Mouse (Mus musculus): ENCODE measurements at regions not wholly inside any gene's neighbourhood (a gene's known extent, or its start where the extent isn't known, plus 50 kb on each side); places are given as distances from the start of the nearest gene placed in this dataset.
A peak's percentile ranks its signal among the peaks of the same experiment; 100 is the strongest.

GRCm38 (mm10) chr9:32906233-32906872 lies 270.3 kb downstream of the Ets1 start:
- DNase-seq (ENCODE audit: low spot score in 2 of 2) = no peak

- DNase-seq (ENCODE audit: low spot score in 2 of 2) = no peak
Measured at GRCm38 (mm10) chr9:32910641-32911040, 274.6 kb downstream of the Ets1 start.

DNA sequence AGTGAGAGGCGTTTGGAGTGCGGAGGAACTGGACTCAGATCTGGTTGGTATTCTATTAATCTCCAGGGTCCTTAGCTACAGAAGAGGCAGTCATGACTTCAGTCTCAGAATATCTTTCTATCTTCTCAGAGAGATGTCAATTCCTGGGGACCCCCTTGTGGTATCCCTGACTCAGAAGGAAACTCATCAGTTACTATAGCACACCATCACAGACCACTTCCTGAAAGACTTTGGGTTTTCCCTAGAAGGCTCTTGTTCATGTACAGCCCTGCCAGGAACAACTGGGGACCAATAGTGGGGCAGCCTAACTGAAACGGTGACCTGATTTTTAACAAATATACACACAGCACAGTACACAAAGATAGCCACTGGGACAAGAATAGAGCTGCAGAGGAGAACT lies 279.6 kb downstream of the Ets1 start:
- no peak for DNase-seq (ENCODE audit: low spot score in 2 of 2)

DNA sequence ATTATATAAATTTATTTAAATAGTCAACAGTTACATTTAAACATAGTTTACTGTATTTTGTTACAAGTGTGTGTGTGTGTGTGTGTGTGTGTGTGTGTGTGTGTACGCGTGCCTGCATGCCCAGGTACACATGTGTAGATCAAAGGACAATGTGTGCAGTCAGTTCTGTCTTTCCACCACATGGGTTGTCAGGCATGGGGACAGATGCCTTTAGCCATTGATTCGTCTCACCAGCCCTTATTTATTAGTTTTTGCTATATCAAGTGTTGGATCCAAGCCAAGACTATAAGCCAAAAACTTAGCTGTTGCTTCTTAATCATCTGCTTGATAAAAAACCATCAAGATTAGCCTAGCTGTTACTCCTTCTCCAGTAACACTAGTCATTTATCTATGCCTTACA lies 280.7 kb downstream of the Ets1 start:
- DNase-seq (ENCODE audit: low spot score in 2 of 2) = no peak

DNA sequence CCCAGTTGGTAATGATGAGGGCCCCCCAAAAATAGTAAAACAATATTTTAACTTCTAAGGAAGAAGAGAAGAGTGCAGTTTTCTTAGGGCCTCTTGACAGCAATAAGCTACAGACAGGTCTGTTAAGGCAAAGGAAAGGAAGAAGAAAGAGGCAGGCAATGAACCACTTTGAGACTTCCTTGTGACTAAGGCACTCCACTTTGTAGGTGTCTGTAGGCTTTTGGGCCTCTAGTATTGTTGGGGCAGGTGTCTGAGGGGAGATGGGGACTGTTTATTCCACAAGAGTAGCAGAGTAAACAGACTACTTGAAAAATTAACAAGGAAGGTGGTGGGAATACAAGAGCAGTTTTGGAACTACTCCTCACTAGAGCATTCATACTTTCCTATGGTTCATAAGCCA lies 287.9 kb downstream of the Ets1 start:
- DNase-seq (ENCODE audit: low spot score in 2 of 2) = no peak

GRCm38 (mm10) chr9:32924333-32924886 lies 288.4 kb downstream of the Ets1 start:
- no peak for DNase-seq (ENCODE audit: low spot score in 2 of 2)

DNA sequence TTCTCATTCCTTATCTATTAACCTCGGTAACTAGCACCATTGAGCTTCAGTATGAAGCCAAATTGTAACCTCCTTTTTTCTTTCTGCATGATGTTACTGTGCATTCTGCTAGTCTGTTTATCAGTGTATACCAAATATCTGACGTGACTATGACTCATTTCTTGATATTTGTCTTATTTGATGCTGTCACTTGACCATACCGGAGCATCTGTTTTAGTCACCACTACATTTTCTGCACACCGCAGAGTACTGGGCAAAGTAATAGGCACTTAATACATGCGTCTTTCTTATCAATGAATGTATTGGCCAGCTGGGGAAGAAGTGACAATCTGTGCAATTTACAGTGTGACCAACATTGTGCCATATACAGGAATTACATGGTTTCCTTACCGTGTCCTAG lies 289.0 kb downstream of the Ets1 start:
- DNase-seq (ENCODE audit: low spot score in 2 of 2) = no peak

GRCm38 (mm10) chr9:32925720-32926595 lies 289.9 kb downstream of the Ets1 start:
- DNase-seq (ENCODE audit: low spot score in 2 of 2) = no peak

DNA sequence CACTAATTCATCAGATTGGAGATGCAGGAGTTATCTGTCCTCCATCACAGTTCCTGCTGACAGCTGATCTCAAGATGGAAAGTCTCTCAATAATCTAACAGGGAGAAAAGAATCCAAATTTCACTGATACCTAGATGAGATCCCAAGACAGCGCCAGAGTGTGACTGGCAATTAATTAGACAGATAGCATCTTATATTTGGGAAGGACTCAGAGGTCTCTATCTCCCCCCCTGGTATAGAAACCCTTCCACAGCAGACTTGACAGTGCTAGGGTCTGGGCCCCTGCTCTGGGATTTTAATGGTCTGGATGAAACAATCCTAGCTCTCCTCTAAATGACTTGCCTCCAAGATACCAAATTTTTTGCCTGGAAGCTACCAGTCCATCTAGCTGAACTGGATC lies 291.6 kb downstream of the Ets1 start:
- DNase-seq (ENCODE audit: low spot score in 2 of 2) = no peak

DNA sequence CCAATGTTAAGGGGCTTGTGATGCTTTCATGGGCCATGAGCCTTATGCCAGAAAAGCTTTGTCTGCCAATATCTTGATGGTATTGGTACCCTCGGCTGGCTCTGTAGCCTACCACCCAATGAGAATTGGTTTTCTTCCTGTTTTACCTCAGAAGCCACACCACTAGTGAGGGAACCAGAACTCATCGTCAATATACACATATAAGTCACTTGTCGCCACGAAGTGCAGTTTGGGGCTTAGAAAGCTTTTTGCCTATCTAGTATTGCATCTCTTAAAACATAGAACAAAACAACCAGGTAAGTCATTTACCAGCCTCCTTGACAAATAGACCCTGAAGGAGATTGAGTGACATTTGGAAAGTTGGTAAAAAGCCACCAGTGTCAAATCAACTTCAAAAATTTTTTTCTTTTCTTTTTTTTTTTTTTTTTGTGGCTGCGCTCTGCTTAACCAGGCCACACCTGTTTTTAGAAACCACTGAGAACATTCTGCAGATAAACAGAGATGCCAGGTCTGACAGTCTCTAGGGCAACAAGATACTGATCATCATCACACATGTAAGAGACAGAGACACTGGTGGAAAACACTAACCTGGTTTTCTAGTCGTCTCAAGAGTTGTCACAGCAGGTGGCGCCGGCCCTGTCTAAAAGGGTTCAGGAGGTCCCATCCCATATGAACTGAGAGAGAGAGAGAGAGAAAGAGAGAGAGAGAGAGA lies 292.4 kb downstream of the Ets1 start:
- DNase-seq (ENCODE audit: low spot score in 2 of 2) = no peak

GRCm38 (mm10) chr9:32929331-32929730 lies 293.3 kb downstream of the Ets1 start:
- DNase-seq (ENCODE audit: low spot score in 2 of 2) = no peak

- DNase-seq (ENCODE audit: low spot score in 2 of 2) = no peak
Measured at GRCm38 (mm10) chr9:32929826-32930225, 293.8 kb downstream of the Ets1 start.

- no peak for DNase-seq (ENCODE audit: low spot score in 2 of 2)
Measured at GRCm38 (mm10) chr9:32931266-32932005, 295.4 kb downstream of the Ets1 start.

DNA sequence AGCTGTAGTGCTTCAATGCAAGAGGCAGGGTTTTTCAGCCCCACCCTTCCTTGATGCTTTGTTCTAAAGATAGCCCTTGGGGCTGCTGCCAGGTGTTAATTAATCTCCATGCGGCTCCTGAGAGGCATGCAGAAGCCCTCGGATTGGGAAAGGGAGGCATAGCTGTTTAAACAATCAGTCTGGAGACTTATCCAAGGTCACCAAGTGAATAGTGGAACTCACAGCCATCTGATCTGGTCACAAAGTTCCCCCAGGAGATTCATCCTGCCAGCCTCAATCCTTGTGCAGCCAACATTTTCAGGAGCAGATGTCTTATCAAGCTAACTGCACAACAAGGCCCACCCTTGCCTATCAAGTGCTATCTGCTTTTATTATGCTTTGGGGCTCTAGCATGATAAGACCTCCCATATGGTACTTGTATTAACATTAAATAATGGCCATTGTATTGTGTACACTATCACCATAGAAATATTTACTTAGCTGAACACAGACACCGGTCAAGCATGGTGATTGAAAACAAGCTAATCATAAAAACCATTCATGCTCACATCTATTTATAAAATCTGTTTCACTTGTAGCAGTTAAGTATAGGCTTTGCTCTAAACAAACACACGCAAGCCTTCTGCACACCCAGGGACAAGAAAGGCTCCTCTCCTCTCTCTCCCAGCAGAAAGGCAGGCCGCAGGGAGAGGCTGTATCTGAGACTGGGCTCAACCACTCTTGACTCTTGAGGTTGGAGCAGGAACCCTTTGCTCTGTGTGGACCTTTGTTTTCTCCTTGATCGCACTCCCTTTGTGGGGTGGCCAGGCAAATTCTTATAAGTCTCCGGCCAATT lies 297.4 kb downstream of the Ets1 start:
- no peak for DNase-seq (ENCODE audit: low spot score in 2 of 2)

- DNase-seq (ENCODE audit: low spot score in 2 of 2) = no peak
Measured at GRCm38 (mm10) chr9:32934436-32934835, 298.4 kb downstream of the Ets1 start.

- DNase-seq (ENCODE audit: low spot score in 2 of 2) = no peak
Measured at GRCm38 (mm10) chr9:32936462-32936861, 300.4 kb downstream of the Ets1 start.

GRCm38 (mm10) chr9:32937391-32937790 lies 301.4 kb downstream of the Ets1 start:
- DNase-seq (ENCODE audit: low spot score in 2 of 2) = no peak

- no peak for DNase-seq (ENCODE audit: low spot score in 2 of 2)
Measured at GRCm38 (mm10) chr9:32938857-32939256, 302.8 kb downstream of the Ets1 start.

DNA sequence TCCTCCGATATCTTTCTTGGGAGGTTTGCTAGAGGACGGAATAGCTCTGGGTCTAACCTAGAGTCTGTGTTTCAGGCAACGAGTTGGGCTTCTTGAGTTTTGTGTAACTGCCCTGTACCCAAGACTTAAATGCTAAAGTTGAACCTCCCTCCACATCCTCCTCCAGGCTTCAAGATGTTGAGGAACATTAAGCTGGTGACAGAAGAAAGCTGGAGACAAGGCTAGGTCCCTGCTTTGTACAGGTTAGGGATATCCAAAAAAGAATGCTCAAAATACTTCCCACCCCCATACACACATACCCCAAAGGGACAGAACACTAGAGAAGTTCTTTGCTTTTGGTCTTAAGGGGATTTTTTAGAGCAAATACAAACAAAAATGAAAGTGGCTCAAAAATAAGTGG lies 303.6 kb downstream of the Ets1 start:
- no peak for DNase-seq (ENCODE audit: low spot score in 2 of 2)

GRCm38 (mm10) chr9:32940111-32940813 lies 304.2 kb downstream of the Ets1 start:
- DNase-seq (ENCODE audit: low spot score in 2 of 2) = peak; percentile 20 to 84

All from left cerebral cortex, adult 9 months (tissue).